Comparison of ENCODE assay signal across 10 mouse cellular contexts in genomic region chr15:8882880-8883539, GRCm38 (mm10).
"Had no signal": no experiment of that assay in that cellular context is flagged by ENCODE, and none has a peak within 500 bp of the region (broad histone marks: within the 10 kb centered on the region; RNA-seq: fewer than 3 reads in every experiment).

No protein-coding gene starts in this region.

- H3K27me3 ChIP-seq: liver, embryonic 13.5 days; stomach, embryonic 15.5 days had no signal

- DNase-seq: kidney, adult 11 months; left cerebral cortex, postnatal 4 days; liver; liver, embryonic 13.5 days; liver, postnatal 0 days; midbrain, embryonic 14.5 days; thymus, adult 2 months; thymus, postnatal 25 days had no signal

- H3K4me3 ChIP-seq: liver, embryonic 13.5 days; myocyte; stomach, embryonic 15.5 days had no signal

- H3K4me1 ChIP-seq: liver, embryonic 13.5 days; stomach, embryonic 15.5 days had no signal

- H3K27ac ChIP-seq: liver, embryonic 13.5 days; stomach, embryonic 15.5 days had no signal

- H3K36me3 ChIP-seq: liver, embryonic 13.5 days; stomach, embryonic 15.5 days had no signal
